29 mouse cellular contexts compared by ENCODE assay signal in genomic region chr16:22136198-22136597, GRCm38 (mm10). TPM values are rescaled to one million over a fixed set of nuclear protein-coding genes. Genes with fewer than 3 reads are reported as not detected.
DNase-seq lines count a peak whose midpoint lies in the region; ATAC-seq and TF ChIP-seq lines count a peak whose summit lies in the region.
"Had no signal": no experiment of that assay in that cellular context is flagged by ENCODE, and none has a peak within 500 bp of the region (broad histone marks: within the 10 kb centered on the region; RNA-seq: fewer than 3 reads in every experiment).

No protein-coding gene starts in this region.

- no peak overlapping the region for H3K27ac ChIP-seq in liver, adult 2 months (replicated peaks; ENCODE audit: insufficient read depth, low read depth, low read length)
- no peak overlapping the region for H3K27ac ChIP-seq in liver, embryonic 11.5 days (ENCODE audit: low read depth, low read length)
- H3K27ac ChIP-seq: embryonic facial prominence, embryonic 10.5 days; embryonic facial prominence, embryonic 13.5 days; forebrain, embryonic 13.5 days; gastrocnemius, adult 2 months; heart, embryonic 15.5 days; hindbrain, embryonic 14.5 days; hindbrain, postnatal 0 days had no signal

- no peak overlapping the region for H3K4me3 ChIP-seq in liver, adult 2 months (ENCODE audit: insufficient read depth, low read depth, low read length)
- no peak overlapping the region for H3K4me3 ChIP-seq in liver, embryonic 11.5 days (ENCODE audit: low read depth, low read length)
- H3K4me3 ChIP-seq: embryonic facial prominence, embryonic 10.5 days; embryonic facial prominence, embryonic 13.5 days; erythroblast, embryonic 14.5 days; forebrain, embryonic 13.5 days; gastrocnemius, adult 2 months; heart, embryonic 12.5 days; heart, embryonic 15.5 days had no signal

- peaks cover 7% of the 10 kb centered on the region for H3K4me1 ChIP-seq in liver, adult 2 months (ENCODE audit: control insufficient read depth, insufficient read depth, low read length)
- no peaks in the 10 kb centered on the region for H3K4me1 ChIP-seq in liver, embryonic 11.5 days (replicated peaks; ENCODE audit: control insufficient read depth, insufficient read depth, low read length)
- H3K4me1 ChIP-seq: forebrain, embryonic 13.5 days had no signal

- no peak overlapping the region for H3K4me2 ChIP-seq in liver, embryonic 11.5 days
- H3K4me2 ChIP-seq: embryonic facial prominence, embryonic 13.5 days; forebrain, embryonic 13.5 days; heart, embryonic 12.5 days; heart, embryonic 15.5 days; hindbrain, embryonic 14.5 days had no signal

- no peaks in the 10 kb centered on the region for H3K36me3 ChIP-seq in liver, adult 2 months (ENCODE audit: control insufficient read depth, insufficient read depth, low read length)
- no peaks in the 10 kb centered on the region for H3K36me3 ChIP-seq in liver, embryonic 11.5 days (ENCODE audit: control insufficient read depth, insufficient read depth, low read length)
- H3K36me3 ChIP-seq: heart, embryonic 12.5 days; heart, embryonic 15.5 days had no signal

- H3K79me2 ChIP-seq in liver, adult 2 months (ENCODE audit: control insufficient read depth, insufficient read depth, low read length) = no peaks in the 10 kb centered on the region

- DNase-seq in liver, adult 2 months (ENCODE audit: extremely low read depth, low read depth, low spot score) = peak; percentile 6
- DNase-seq in liver, embryonic 11.5 days (ENCODE audit: low spot score) = no peak
- DNase-seq in testis, postnatal 10 days (ENCODE audit: low spot score) = peak; percentile 16
- no peak for DNase-seq in testis, postnatal 14 days (ENCODE audit: low spot score)
- peak; percentile 55 for DNase-seq in retina, postnatal 1 day
- DNase-seq in spleen, adult 12 weeks (ENCODE audit: low spot score) = no peak
- DNase-seq: adrenal gland, adult 8-10 months; adrenal gland, postnatal 25 days; cerebellum, adult 11-12 months; cerebellum, adult 8-10 months; cerebellum, postnatal 10 days; cerebellum, postnatal 36 days; embryo, embryonic 11 days; forebrain, postnatal 0 days; gastrocnemius, adult 2 months; gastrocnemius, postnatal 14 days; heart, adult 18-20 months; heart, postnatal 10 days; heart, postnatal 4 days had no signal

- no peaks in the 10 kb centered on the region for H3K27me3 ChIP-seq in liver, adult 2 months (ENCODE audit: control insufficient read depth, insufficient read depth, low read length)
- H3K27me3 ChIP-seq in liver, embryonic 11.5 days (replicated peaks; ENCODE audit: control insufficient read depth, insufficient read depth, low read length) = no peaks in the 10 kb centered on the region
- H3K27me3 ChIP-seq: embryonic facial prominence, embryonic 13.5 days; forebrain, embryonic 13.5 days; heart, embryonic 12.5 days; heart, embryonic 15.5 days had no signal

- TF ChIP-seq POLR2A in liver, adult 2 months (IDR thresholded peaks at IDR 0.05; ENCODE audit: extremely low read depth, insufficient read depth, low read length) = no peak

- no peak overlapping the region for H3K9ac ChIP-seq in liver, adult 2 months (ENCODE audit: low read depth, low read length)
- no peak overlapping the region for H3K9ac ChIP-seq in liver, embryonic 11.5 days (ENCODE audit: low read depth, low read length)
- H3K9ac ChIP-seq: embryonic facial prominence, embryonic 13.5 days; forebrain, embryonic 13.5 days; forebrain, postnatal 0 days; heart, embryonic 12.5 days; heart, embryonic 15.5 days; hindbrain, embryonic 14.5 days had no signal

- WGBS in liver, adult 2 months = 89% methylated on average over 5 of the region's 5 CpGs
- 89% methylated on average over 5 of the region's 5 CpGs for WGBS in liver, embryonic 11.5 days

- no peak for ATAC-seq in liver, embryonic 11.5 days (replicated peaks; ENCODE audit: low FRiP score)
- ATAC-seq: activated CD4-positive, CD25-positive, alpha-beta regulatory T cell, adult 4 months; CD4-positive, CD25-positive, alpha-beta regulatory T cell, adult 4 months; forebrain, embryonic 13.5 days; forebrain, postnatal 0 days; hindbrain, postnatal 0 days had no signal

- no peaks in the 10 kb centered on the region for H3K9me3 ChIP-seq in liver, embryonic 11.5 days (ENCODE audit: control insufficient read depth, low read length)
- H3K9me3 ChIP-seq: embryonic facial prominence, embryonic 10.5 days; embryonic facial prominence, embryonic 13.5 days; forebrain, embryonic 13.5 days; heart, embryonic 12.5 days; heart, embryonic 15.5 days had no signal

- TF ChIP-seq CTCF in liver, adult 2 months (IDR thresholded peaks at IDR 0.05; ENCODE audit: low read depth, low read length) = no peak

RNA-seq across cellular contexts. Expression of gene Igf2bp2, which starts 26.9 kb away (rescaled TPM):
- 0.27 and 0.37 TPM in 2 replicates for total RNA-seq in liver, adult 2 months (2014; rRNA removed)
- polyA plus RNA-seq in liver, adult 2 months (2012; rRNA removed) = 0.22 and 0.81 TPM in 2 replicates
- 75.1 and 77.1 TPM in 2 replicates for polyA plus RNA-seq in liver, embryonic 11.5 days (2014; fragmentation: Nextera tagmentation; extraction: Ambion mirVana)

Comparison
In these comparisons a context has a peak if more than half of its experiments do, and no peak if none do; other contexts are left out.
1. DNase-seq: peak in liver, adult 2 months (single experiment), testis, postnatal 10 days (single experiment) and retina, postnatal 1 day (single experiment); none in liver, embryonic 11.5 days (single experiment), testis, postnatal 14 days (single experiment) and spleen, adult 12 weeks (single experiment).
2. RNA of gene Igf2bp2, which starts 26.9 kb away (polyA plus RNA-seq): 75.1 to 77.1 TPM in liver, embryonic 11.5 days; 0.22 to 0.81 TPM in liver, adult 2 months; every median in the first group is over 10 times any median in the second.